Mouse (Mus musculus): ENCODE measurements at regions not wholly inside any gene's neighbourhood (a gene's known extent, or its start where the extent isn't known, plus 50 kb on each side); places are given as distances from the start of the nearest gene placed in this dataset.

DNA sequence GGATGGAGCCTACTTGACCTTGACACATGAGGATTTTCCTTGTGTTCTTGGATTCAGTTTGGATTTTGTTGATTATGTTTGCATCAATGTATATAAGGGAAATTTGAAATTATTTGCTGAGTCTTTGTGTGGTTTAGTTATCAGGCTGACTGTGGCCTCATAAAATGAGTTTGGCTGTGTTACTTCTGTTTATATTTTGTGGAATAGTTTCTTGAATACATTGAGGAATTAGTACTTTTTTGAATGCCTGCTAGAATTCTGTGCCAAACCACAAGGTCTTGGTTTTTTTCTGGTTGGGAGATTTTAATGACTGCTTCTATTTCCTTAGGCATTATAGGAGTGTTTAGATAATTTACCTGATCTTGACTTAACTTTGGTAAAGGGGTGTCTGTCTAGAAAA lies 1018.5 kb downstream of the Zpld1 start:
- no peak for DNase-seq (ENCODE audit: extremely low read depth, low read depth, low spot score)
- no peak for TF ChIP-seq POLR2A (IDR thresholded peaks at IDR 0.05; ENCODE audit: extremely low read depth, insufficient read depth, low read length)
- no peak for TF ChIP-seq CTCF (IDR thresholded peaks at IDR 0.05; ENCODE audit: low read depth, low read length)
- Histone ChIP-seq H3K4me3 (ENCODE audit: insufficient read depth, low read depth, low read length) (no peak overlapping the region), H3K36me3 (ENCODE audit: control insufficient read depth, insufficient read depth, low read length) (no peaks in the 10 kb centered on the region), H3K4me1 (ENCODE audit: control insufficient read depth, insufficient read depth, low read length) (no peaks in the 10 kb centered on the region), H3K9ac (ENCODE audit: low read depth, low read length) (no peak overlapping the region), H3K27ac (replicated peaks; ENCODE audit: insufficient read depth, low read depth, low read length) (no peak overlapping the region), H3K79me2 (ENCODE audit: control insufficient read depth, insufficient read depth, low read length) (no peaks in the 10 kb centered on the region), H3K27me3 (ENCODE audit: control insufficient read depth, insufficient read depth, low read length) (no peaks in the 10 kb centered on the region)

DNA sequence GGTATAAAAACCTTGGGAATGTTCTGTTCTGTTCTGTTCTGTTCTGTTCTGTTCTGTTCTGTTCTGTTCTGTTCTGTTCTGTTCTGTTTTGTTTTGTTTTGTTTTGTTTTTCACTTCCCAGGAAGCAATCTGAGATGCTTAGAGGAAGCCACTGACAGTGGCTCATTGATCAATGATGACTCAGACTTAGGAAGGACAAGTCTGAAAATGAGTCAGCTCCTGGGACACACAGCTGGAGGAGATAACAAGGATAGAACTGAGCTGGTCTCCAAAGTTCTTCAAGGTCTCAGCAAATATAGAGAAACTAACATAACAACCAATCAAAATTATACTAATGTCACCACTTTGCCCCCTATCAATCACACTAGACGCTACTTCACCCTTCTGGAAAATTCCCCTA lies 1033.9 kb downstream of the Zpld1 start:
- H3K4me3 ChIP-seq (ENCODE audit: insufficient read depth, low read depth, low read length), result no peak overlapping the region
- 67% methylated on average over 1 of the region's 1 CpGs for WGBS
- DNase-seq (ENCODE audit: extremely low read depth, low read depth, low spot score), result no peak
- H3K4me1 ChIP-seq (ENCODE audit: control insufficient read depth, insufficient read depth, low read length), result no peaks in the 10 kb centered on the region
- H3K36me3 ChIP-seq (ENCODE audit: control insufficient read depth, insufficient read depth, low read length), result no peaks in the 10 kb centered on the region
- H3K27me3 ChIP-seq (ENCODE audit: control insufficient read depth, insufficient read depth, low read length), result no peaks in the 10 kb centered on the region
- H3K9ac ChIP-seq (ENCODE audit: low read depth, low read length), result no peak overlapping the region
- no peaks in the 10 kb centered on the region for H3K79me2 ChIP-seq (ENCODE audit: control insufficient read depth, insufficient read depth, low read length)
- no peak for TF ChIP-seq POLR2A (IDR thresholded peaks at IDR 0.05; ENCODE audit: extremely low read depth, insufficient read depth, low read length)
- TF ChIP-seq CTCF (IDR thresholded peaks at IDR 0.05; ENCODE audit: low read depth, low read length), result no peak
- no peak overlapping the region for H3K27ac ChIP-seq (replicated peaks; ENCODE audit: insufficient read depth, low read depth, low read length)

DNA sequence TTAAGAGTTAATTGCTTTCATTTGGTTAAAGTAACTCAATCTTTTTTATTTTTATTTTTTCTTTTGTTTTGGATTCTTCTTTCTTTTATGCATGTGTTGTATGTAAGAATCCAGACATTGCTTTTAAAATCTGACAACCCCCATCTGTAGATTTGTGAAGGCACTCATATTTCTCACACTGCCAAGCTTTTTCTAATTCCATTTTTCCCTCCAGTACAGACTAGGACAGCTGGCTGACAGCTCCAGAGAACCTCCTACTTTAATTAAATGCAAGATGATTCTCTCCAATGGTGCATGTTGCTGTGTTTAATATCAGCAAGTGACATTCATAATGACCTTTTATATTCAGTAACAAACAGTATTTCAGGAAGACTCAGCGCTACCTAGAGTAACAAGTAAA lies 1038.5 kb downstream of the Zpld1 start:
- H3K79me2 ChIP-seq (ENCODE audit: control insufficient read depth, insufficient read depth, low read length), result no peaks in the 10 kb centered on the region
- H3K4me3 ChIP-seq (ENCODE audit: insufficient read depth, low read depth, low read length), result no peak overlapping the region
- H3K4me1 ChIP-seq (ENCODE audit: control insufficient read depth, insufficient read depth, low read length), result no peaks in the 10 kb centered on the region
- no peaks in the 10 kb centered on the region for H3K27me3 ChIP-seq (ENCODE audit: control insufficient read depth, insufficient read depth, low read length)
- no peaks in the 10 kb centered on the region for H3K36me3 ChIP-seq (ENCODE audit: control insufficient read depth, insufficient read depth, low read length)
- H3K9ac ChIP-seq (ENCODE audit: low read depth, low read length), result no peak overlapping the region
- 91% methylated on average over 1 of the region's 1 CpGs for WGBS
- no peak for DNase-seq (ENCODE audit: extremely low read depth, low read depth, low spot score)
- H3K27ac ChIP-seq (replicated peaks; ENCODE audit: insufficient read depth, low read depth, low read length), result no peak overlapping the region
- TF ChIP-seq POLR2A (IDR thresholded peaks at IDR 0.05; ENCODE audit: extremely low read depth, insufficient read depth, low read length) (no peak), CTCF (IDR thresholded peaks at IDR 0.05; ENCODE audit: low read depth, low read length) (no peak)

DNA sequence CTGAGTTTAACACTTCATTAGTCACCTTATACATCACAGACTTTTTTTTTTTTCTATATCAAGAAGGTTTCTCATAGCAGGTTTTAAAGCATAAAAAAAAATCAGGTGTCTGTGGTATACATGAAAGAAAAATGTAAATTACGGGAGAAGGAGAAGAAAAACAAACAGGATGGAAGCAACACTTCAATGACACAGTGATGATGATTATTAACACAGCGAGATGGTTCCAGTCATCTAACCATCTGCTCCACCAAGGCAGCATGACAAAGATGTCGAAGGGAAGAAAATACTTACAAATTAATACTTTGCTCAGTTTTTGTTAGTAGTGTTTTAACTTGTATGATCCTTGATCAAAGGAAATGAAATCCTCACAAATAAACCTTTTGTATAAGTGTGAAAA lies 1050.9 kb downstream of the Zpld1 start:
- H3K36me3 ChIP-seq (ENCODE audit: control insufficient read depth, insufficient read depth, low read length), result no peaks in the 10 kb centered on the region
- no peak for DNase-seq (ENCODE audit: extremely low read depth, low read depth, low spot score)

DNA sequence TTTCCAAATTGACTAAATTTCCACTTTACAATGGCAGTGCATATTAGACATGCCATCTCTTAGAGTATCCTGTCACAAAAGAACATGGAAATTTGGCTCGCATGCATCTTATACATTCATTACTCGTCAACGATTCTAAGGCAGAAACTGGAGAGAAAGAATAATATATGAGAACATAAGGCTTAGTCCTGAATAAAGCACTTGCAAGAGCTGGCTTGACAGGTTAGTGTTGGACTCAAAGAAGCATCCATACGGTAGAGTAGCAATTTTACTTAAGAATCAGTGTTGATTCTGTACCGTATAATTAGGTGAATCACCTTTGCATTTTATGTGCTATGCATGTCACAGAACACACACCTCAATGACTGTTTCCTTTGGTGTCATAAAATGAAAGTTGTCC lies 1051.4 kb downstream of the Zpld1 start:
- Histone ChIP-seq H3K9ac (ENCODE audit: low read depth, low read length) (no peak overlapping the region), H3K27me3 (ENCODE audit: control insufficient read depth, insufficient read depth, low read length) (no peaks in the 10 kb centered on the region), H3K79me2 (ENCODE audit: control insufficient read depth, insufficient read depth, low read length) (no peaks in the 10 kb centered on the region), H3K4me3 (ENCODE audit: insufficient read depth, low read depth, low read length) (no peak overlapping the region), H3K4me1 (ENCODE audit: control insufficient read depth, insufficient read depth, low read length) (no peaks in the 10 kb centered on the region), H3K36me3 (ENCODE audit: control insufficient read depth, insufficient read depth, low read length) (no peaks in the 10 kb centered on the region), H3K27ac (replicated peaks; ENCODE audit: insufficient read depth, low read depth, low read length) (no peak overlapping the region)
- TF ChIP-seq CTCF (IDR thresholded peaks at IDR 0.05; ENCODE audit: low read depth, low read length) (no peak), POLR2A (IDR thresholded peaks at IDR 0.05; ENCODE audit: extremely low read depth, insufficient read depth, low read length) (no peak)
- no peak for DNase-seq (ENCODE audit: extremely low read depth, low read depth, low spot score)
- 94% methylated on average over 5 of the region's 5 CpGs for WGBS

More for the DNA sequence above, 1050.9 kb downstream of the Zpld1 start:
- TF ChIP-seq POLR2A (IDR thresholded peaks at IDR 0.05; ENCODE audit: extremely low read depth, insufficient read depth, low read length) (no peak), CTCF (IDR thresholded peaks at IDR 0.05; ENCODE audit: low read depth, low read length) (no peak)
- no peaks in the 10 kb centered on the region for H3K4me1 ChIP-seq (ENCODE audit: control insufficient read depth, insufficient read depth, low read length)
- H3K27ac ChIP-seq (replicated peaks; ENCODE audit: insufficient read depth, low read depth, low read length), result no peak overlapping the region
- H3K79me2 ChIP-seq (ENCODE audit: control insufficient read depth, insufficient read depth, low read length), result no peaks in the 10 kb centered on the region
- H3K9ac ChIP-seq (ENCODE audit: low read depth, low read length), result no peak overlapping the region
- H3K27me3 ChIP-seq (ENCODE audit: control insufficient read depth, insufficient read depth, low read length), result no peaks in the 10 kb centered on the region
- no peak overlapping the region for H3K4me3 ChIP-seq (ENCODE audit: insufficient read depth, low read depth, low read length)
- 71% methylated on average over 3 of the region's 3 CpGs for WGBS

DNA sequence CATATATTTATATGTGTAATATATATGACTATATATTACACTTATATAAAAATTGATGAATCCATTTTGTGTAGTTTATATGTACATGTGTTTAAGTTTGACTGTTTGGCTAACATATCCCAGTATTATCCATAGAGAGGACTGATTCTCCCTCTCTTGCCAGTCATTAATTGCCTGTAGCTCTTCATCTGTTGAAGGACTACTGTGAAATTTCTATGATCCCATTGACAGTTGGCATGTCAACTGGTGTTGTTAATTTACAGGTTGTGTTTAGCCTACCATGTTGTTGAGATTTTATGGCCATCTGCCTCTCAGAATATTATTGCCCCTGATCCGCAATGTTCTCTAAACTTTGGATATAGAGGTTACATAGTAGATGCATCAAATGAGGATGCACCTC lies 1058.3 kb downstream of the Zpld1 start:
- Histone ChIP-seq H3K27me3 (ENCODE audit: control insufficient read depth, insufficient read depth, low read length) (no peaks in the 10 kb centered on the region), H3K4me1 (ENCODE audit: control insufficient read depth, insufficient read depth, low read length) (no peaks in the 10 kb centered on the region), H3K27ac (replicated peaks; ENCODE audit: insufficient read depth, low read depth, low read length) (no peak overlapping the region), H3K4me3 (ENCODE audit: insufficient read depth, low read depth, low read length) (no peak overlapping the region), H3K36me3 (ENCODE audit: control insufficient read depth, insufficient read depth, low read length) (no peaks in the 10 kb centered on the region), H3K9ac (ENCODE audit: low read depth, low read length) (no peak overlapping the region), H3K79me2 (ENCODE audit: control insufficient read depth, insufficient read depth, low read length) (no peaks in the 10 kb centered on the region)
- TF ChIP-seq CTCF (IDR thresholded peaks at IDR 0.05; ENCODE audit: low read depth, low read length), result no peak
- 95% methylated on average over 1 of the region's 1 CpGs for WGBS
- DNase-seq (ENCODE audit: extremely low read depth, low read depth, low spot score), result no peak

Measured in liver, adult 2 months (tissue).